Mouse (Mus musculus) left cerebral cortex, adult 11 months (tissue): ENCODE results near the gene Lrp5.

Experiments used
- DNase-seq: peaks from one replicate; pipeline ENCODE4 v3.0.0; 2022; ENCODE audit warnings: low spot score

Gene Lrp5

GRCm38 (mm10) chr19:3554785-3555184, 131.6 kb downstream of the Lrp5 start:
- DNase-seq: no peak

DNA sequence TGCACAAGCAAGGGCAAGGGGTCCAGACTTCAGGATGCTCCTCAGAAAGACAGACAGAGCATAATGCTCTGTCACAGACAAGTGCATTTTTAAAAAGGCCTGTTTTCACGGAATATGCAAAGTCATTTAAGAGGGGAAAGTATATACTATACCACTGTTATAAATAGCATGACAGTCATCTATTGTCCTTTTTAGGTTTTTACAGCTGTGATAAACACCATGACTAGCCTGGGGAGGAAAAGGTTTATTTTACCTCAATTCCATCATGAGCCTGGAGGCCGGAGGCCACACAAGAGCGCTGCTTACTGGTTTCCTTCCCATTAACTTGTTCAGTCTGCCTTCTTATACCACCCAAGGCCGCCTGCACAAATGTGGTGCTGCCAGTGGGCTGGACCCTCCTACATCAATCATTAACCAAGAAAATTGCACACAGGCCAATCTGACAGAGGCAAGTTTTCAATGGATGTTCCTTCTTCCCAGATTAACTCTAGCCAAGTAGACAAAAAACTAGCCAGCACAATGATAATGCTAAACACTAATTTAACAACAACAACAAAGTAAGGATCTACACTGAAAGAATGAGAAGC, 134.7 kb downstream of the Lrp5 start:
- no peak for DNase-seq

DNA sequence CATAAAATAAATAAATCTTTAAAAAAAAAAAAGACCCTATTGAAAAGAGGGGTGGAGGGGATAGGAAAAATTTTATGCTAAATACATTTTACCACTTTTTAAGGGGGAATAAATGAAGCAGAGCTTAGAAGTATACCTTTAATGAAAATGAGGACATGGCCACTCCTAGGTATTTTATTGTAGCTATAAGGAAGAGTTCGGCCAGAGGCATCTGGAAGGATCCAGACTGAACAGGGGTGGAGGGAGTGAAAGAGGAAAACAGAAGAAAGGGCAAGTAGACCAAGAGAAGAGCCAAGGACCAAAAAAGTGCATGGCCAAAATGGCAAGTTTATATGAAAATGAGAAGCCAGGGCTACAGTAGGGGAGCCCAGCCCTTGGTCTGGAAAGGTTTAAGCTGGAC, 136.3 kb downstream of the Lrp5 start:
- DNase-seq: no peak

- DNase-seq: no peak
These were observed 137.1 kb downstream of the Lrp5 start for GRCm38 (mm10) chr19:3549263-3549662.

GRCm38 (mm10) chr19:3548311-3548710, 138.1 kb downstream of the Lrp5 start:
- DNase-seq: no peak

DNA sequence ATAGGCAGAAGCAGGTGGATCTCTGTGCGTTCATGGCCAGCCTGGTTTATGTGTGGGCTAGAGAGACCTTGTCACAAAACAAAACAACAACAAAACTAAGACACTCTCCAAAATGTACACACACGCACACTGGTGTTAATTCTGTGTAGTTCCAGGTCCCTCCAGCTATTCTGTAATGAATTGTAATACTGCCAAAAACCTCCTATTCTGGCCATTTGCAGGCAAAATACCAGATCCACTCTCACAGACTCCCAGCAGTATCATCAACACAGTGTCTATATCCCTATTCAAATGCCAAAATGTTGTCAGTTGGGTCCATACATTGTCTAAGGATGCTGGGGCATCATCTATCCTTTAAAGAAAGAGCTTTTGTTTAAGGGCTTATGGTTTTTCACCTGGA, 141.4 kb downstream of the Lrp5 start:
- no peak for DNase-seq

- no peak for DNase-seq
These were observed 143.8 kb downstream of the Lrp5 start for GRCm38 (mm10) chr19:3542591-3542990.

DNA sequence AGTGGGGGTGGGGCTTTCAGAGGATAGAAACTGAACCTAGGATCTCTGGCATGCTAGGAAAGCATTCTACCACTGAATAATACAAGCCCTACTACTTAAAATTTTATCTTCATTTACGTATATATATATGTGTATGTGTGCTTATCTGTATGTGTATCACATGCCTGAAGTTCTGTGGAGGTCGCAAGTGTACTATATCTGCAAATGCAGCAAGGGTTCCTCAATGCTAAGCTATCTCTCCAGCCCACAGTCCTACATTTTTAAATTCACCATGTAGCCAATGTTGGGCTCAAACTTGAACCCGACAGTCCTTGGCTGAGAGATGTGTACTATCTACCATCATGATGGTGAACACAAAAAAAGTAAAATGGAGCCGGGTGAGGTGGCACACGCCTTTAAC, 145.4 kb downstream of the Lrp5 start:
- no peak for DNase-seq

DNA sequence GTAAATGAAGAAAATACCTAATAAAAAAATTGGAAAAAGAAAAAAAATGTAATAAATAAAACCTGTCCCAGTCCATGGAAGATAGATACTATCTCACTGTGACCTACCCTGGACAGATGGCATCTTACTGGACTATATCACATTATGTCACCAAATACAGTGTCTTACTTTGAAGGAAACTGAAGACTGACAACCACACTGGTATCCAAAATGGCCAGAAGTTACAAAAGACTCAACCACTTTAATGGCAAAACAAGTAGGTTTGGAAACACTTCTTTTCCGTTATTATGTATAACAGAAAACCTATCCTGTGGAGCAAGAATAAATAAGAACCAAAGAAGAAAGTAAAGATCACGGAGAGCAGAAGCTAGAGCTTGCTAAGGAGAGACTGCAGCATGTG, 146.1 kb downstream of the Lrp5 start:
- no peak for DNase-seq

DNA sequence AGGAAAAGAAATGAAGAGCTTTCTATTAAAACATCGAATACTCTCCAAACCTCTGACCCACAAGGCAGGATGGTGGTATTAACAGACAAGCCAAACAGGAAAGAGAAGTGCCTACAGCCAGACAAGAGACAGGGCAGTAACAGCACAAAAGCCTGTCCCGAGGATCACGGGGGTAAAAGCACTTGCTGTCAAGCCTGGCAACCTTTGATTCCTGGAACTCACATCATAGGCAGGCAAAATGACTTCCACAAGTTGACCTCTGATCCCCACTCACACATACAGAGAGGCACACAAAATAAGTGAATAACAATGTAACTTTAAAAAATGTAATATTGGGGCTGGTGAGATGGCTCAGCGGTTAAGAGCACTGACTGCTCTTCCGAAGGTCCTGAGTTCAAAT, 146.9 kb downstream of the Lrp5 start:
- DNase-seq: no peak

DNA sequence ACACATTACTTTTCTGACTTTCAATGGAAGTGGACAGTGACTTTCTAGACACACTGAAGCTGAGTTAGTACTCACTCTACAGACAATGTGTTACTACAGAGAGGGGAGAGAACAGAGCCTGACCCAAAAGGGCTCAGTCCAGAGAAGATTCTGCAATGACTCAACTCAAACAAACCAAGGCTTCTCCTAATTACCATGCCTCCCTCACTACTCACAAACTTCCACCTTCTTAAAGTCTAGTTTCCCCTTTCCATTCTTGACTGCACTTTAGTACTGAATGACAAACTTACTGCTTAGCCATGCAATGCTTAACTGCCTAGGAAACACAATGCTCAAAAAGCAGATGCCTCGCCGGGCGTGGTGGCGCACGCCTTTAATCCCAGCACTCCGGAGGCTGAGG, 148.7 kb downstream of the Lrp5 start:
- DNase-seq: no peak

- DNase-seq: no peak
These were observed 151.4 kb downstream of the Lrp5 start for GRCm38 (mm10) chr19:3534945-3535344.
